Mouse (Mus musculus) gonadal fat pad, adult 2 months (tissue): ENCODE data around the gene Ccdc102a. TPM values are rescaled to one million over a fixed set of nuclear protein-coding genes. Genes with fewer than 3 reads are reported as not detected.

Source experiments
- DNase-seq: peaks from one replicate; pipeline ENCODE4 v3.0.0-alpha.2; 2012; ENCODE audit warnings: low read depth
- polyA plus RNA-seq: library from polyadenylated mRNA; depleted of rRNA; stranded (reverse); fragments of >200 nt; gene quantifications from 2 replicates; pipeline ENCODE4 v1.2.3, GENCODE M21; 2012

The Ccdc102a gene
- polyA plus RNA-seq, 1 experiment: 11.0 TPM

DNA sequence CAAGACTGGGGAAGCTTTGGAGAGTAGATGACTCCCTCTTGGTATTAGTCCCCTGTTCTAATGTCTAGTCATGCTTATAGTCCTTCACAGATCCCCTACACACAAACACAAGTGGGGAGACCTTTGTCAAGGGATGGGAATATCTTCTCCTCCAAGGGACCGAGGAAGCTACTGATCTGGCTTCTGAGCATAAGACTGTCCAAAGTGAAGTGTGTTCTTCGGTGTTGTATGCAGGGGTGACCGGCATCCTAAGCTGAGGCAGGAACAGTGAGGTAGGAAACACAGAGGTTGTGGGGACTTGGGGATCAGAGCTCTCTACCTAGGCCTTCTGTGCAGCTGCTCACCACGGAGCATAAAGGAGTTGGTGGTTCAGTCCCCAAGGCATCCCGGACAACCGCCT, 4.3 kb upstream of the Ccdc102a start:
- DNase-seq: no peak

DNA sequence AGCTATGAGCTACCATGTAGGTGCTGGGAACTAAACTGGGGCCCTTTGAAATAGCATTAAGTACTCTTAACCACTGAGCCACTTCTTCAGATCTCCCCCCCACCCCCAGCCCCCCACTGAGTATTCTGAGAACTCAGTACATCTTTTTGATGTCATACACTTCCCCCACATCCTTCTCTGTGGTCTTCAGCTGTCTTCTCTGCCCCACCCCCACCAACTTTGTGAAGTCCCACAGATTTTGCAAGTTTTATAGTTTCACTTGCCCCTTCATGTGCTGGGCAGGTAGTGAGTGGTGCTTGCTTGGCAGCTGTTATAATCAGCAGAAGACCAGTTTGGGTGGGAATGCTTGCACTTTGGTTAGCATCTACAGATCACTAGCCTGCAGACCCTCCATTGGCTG, 1.4 kb upstream of the Ccdc102a start:
- no peak for DNase-seq

DNA sequence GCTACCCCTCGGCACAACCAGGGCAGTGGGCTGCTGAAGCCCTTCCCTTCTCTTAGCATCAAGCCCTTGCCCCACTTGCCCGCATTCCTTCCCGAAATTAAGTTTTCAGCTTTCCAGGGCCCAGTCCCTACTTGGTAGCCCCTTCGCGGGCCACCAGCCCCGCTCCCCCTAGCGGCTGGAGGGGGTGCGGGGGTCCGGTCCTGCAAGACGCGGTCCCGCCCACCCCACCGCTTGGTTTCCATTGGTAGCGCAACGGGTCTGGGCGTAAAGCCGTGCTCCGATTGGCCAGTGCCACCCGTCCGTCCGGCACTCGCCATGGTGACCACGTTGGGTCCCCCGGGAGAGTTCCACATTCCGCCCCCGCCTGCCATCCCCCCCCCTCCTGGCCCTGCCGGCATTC, 546 bp downstream of the Ccdc102a start:
- DNase-seq: no peak

DNA sequence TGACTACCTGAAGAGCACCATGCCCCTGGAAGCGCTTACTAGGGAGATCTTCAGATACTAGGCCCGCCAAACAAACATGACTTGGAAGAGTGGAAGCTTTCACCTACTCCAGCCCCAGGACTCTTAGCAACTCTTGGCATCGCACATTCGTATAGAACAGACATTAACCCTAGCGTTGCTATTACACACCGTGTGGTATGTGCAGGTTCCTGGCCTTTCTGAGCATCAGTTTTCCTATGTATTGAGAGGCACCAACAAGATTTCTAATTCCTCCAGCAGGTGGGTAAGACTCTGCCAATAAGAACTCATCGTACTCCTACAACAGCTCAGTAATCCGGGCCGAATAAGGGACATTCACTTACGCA, 956 bp downstream of the Ccdc102a start:
- DNase-seq: no peak

DNA sequence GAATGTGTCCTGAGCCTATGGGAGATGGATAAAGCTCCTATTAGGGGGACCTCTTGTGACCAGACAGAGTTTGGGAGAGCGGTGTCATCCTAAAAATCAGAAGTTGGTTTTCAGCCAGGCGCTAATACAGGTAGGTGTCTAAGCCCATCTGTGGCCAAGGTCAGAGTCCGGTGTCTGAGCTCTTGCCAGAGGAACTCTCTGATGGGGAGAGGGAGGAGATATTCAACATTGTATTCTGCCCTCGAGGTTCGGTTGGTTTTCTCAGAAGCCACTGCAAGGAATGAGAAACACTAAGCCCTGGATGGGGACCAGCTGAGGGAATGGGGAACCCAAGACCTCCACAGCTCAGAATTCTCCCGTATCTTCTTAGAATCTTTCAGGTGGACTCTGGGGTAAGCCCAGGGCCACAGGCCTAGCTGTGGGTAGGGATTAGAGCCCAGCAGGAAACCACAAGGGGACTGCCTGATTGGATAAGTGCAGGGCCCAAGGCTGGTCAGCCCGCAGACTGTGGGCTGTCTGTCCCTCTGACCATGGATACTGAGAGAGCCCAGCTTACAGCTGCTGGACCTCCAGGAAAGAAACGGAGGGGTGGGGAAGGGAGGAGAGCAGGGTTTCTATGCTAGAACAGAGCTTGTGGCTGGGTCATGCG, 1.5 kb downstream of the Ccdc102a start:
- DNase-seq: no peak

DNA sequence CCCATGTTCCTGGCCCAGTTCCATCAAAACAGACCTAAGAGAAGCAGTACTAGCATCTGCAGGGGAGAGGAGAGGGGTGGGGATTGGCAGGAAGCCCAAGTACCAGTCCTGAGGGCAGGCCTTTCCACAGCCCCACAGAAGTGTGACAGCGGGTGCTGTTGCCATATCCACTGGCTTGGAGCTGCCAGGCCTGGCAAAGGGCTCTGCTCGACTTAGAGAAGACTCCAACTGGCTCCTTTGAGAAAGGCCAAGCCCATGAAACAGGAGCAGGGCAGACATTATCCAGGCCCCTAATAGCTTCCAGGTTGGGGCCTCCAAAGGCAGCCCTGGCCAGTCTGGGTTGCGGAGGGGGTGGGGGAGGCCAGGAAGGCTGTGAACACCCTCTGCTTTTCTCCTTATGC, 3.2 kb downstream of the Ccdc102a start:
- no peak for DNase-seq

DNA sequence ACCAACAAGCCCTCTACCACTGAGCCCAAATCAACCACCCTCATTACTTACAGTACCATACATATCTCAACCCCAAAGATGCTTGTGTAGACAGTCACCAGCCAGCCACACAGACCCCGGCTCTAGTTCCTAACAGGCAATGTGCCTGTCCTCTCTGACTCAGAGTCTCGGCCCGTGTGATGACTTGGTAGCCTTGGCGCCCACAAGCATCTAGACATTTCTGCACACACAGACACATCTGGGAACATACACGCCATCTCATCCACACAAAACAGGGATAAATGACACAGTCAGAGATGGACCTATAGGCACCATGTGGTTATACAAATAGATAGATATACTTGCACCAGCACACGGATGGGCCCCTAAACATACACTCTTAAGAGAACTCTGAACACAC, 3.6 kb downstream of the Ccdc102a start:
- no peak for DNase-seq

DNA sequence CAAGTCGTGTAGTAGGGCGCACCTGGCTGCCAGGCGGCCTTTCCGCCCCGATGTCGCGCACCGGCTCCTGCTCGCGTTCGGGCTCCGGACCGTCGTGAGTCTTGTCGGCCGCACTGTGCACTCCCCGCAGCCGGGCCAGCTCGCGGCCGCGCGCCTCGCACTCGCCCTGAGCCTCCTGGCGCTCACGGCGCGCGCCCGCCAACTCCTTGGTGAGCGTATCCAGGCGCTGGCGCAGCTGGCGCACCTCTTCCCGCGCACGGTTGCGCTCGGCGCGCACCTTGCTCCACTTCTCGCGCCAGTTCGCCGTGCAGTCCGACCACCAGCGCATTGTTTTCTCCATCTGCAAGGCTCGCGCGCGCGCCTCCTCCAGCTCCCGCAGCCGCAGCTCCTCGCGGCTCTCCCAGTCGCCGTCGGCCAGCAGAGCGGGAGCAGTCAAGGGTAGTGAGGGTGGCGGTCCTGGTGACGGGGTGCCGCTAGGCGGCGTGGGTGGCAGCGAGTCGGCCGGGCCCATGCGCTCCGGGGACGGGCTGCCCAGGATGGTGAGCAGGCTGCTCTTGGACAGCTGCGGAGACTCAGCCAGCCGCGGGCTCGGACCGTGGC, 4.7 kb downstream of the Ccdc102a start:
- no peak for DNase-seq

DNA sequence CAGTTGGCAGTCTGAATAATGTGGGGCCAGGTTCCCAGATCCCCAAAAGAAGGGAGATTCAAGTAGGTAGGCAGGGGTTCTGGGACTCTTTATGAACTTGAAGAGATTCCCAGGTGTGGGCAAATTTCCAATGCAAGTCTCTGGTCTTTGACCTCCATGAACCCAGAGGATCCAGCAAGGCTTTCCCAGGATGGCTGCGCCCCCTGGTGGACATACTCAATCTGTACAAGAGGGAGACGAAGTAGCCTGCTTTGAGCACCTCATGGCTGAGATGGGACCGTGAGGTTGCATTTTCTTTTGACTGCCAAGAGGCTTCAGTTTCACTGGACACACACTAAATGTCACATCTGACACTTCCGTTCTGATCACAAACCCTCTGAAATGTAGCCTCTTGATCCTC, 9.1 kb downstream of the Ccdc102a start:
- no peak for DNase-seq

DNA sequence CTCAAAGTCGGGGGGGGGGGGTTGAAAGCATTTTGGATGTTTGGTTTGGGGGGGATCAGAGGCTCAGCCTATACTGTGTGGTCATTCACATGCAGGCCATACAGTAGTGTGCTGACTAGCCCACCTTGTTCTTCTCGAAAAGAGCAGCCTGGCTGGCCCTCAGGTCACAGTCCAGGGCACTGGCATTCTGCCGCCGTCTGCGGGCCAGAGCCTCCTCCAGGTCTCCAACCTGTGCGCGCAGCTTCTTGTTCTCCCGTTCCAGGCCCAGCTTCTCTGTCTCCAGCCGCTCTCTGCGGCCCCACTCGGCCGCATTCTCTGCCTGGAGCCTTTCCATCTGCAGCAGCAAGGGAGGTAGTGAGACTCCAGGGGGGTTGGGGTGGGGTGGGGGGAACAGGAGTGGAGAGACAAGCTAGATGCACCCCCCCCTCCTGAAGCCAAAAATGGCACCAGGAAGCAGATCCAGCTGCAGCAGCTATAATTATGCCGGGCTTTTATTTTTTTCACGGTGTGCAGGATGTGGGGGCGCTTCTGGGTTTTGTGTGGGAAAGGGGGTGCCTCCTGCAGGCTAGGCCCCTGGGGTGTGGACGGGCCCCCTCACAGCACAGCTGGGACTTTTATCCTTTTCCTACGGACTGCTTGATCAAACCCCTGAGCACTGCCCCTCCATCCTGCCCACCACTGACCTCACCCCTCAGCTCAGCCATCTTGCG, 10.2 kb downstream of the Ccdc102a start:
- no peak for DNase-seq

DNA sequence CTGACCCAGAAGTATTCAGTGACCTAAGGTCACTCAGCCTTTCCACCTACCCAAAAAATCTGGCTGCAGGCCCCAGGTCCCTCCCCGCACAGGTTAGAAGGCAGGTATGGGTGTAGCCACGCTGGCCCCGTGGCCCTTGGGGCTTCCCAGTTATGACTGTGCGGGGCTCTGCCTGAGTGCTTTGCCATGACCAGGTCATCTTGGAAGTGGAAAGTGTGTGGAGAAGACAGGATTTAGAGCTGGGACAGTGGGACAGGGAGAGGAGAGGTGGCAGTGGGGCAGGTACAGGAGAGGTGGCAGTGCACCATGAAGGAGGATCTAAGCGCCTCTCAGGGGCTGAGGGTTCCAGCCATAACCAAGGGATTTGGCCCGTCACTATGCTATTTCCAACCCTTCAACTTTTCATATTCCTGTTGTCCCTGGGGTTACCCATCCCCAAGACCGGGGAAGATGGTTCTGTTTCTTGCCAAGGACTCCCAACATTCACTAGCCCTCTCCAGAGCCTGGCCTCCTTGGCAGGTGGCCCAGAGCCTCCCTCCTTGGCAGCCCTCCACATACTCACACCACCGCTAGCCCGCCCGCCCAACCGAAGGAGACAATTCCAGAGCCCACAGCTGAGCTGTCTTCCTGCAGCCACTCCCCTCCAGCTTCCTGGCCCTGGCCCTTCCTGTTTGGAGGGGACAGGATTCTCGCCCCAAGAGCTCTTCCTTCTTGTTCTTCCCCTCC, 13.3 kb downstream of the Ccdc102a start:
- DNase-seq: no peak

DNA sequence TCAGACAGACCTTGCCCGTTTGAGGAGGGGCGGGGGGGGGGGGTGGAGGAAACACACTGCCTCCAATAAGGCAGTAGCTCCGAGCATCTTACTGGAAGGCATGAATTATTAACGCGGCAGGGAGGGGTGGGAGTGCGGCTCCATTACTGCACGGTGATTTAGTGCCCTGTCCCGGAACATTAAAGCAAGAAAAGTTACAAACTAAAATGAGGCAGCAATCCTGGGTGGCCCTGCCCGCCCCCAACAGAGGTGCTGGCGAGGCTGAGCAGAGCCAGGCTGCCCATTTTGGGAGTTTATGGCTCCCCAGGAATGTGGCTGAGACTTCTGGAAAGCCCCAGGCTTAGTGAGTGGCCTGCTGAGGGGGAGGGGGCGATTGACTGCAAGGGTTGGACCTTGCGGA, 14.2 kb downstream of the Ccdc102a start:
- no peak for DNase-seq

DNA sequence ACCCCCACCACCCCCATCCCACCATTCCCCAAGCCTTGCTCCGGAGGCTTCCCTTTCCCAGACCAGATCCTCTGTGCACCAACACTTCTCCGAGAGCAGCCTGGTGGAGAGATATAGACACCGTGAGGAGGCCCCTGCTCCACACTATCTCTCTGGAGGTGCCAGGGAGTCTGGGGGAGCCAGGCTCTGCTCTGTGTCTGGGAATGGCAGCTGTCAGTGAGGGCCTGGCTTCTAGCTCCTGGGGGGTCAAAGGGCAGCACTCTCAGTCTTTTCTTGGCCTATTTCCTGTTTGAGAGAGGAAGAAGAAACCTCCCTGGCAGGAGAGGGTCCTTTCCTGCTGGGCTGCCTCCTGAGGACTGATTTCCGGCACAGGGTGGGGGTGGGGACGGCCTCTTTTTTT, 16.9 kb downstream of the Ccdc102a start:
- DNase-seq: no peak

DNA sequence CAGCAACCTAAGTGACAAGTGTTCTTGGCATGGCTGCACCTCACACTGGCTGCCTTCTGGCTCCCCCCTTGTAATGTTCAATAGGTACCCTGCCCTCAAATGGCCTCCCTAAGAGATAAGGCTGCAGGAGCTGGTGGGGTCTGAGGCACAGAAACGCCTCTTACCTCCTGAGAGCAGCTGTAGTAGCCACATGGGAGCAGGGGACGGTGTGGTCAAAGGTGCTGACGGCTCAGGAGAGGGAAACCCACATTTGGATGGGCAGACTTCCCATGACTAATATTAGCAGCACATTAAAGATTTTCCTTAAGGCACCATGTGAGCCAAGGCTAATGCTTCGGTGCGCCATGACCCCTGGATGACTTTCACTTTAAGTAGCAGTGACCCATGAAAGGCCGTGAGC, 17.3 kb downstream of the Ccdc102a start:
- no peak for DNase-seq

DNA sequence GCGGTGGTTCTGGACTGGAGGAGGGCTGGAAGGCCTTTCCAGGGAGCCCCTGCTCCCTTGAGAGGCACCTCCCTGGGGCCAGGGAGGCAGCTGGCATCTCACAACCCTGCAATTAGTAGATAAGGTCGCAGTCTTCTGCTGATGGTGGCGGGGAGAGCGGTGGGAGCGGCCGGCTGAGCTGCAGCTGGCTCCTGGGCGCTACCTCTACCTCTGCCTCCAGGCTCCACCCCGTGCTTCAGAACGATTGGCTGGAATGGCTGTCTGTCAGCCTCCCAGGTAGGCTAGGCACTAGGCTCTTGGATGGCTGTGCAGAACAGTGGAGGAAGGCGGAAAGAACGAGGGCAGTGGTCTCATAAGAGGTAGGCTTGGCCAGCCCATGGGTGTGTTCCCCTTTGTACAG, 18.6 kb downstream of the Ccdc102a start:
- no peak for DNase-seq

DNA sequence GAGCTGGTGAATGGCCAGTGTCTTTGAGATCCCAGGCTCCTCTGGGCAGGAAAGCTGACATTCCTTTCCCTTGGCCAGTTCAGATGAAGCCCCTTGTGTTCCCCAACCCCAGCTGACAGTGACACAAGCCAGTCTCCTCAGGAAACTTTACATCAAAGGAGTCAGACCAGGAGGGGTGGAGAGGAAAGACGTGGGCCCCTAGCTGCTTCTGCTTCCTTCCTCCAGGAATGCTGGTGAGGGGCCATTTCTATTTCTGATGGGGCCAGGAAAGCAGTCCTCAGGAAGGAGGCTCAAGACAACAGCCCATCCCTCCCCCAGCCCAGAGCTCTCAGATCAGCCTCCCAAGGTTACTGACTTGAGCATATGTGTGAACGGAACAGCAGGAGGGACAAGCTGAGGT, 25.0 kb downstream of the Ccdc102a start:
- DNase-seq: no peak

DNA sequence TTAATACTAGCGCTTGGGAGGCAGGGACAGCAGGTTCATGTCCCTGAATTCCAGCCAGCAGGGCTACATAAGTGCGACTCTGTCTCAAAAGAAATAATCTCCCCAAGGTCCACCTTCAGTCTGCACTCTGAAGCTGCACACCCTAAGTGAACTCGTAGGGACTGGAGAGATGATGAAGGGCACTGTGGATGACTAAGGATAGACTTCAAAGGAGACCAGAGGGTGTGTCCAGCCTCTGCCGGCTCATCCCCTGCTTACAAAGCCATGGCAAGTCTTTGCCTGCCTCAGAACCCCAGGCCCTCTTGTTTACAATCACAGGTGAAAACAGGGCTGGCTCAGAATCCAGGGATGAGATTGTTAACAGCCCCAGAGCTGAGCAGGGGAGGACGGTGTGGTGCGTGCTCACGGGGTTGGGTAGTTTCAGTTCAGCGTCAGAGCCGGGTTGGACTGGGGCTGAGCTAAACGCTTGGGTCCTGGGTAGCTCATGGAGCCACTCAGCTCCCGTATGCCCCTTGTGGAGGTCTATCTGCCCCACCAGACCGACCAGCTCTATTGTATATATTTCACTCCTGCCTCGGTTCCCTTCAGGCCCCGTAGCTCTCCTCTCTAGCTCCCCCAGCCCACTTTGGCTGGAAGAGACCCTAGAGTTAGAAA, 29.4 kb downstream of the Ccdc102a start:
- no peak for DNase-seq

DNA sequence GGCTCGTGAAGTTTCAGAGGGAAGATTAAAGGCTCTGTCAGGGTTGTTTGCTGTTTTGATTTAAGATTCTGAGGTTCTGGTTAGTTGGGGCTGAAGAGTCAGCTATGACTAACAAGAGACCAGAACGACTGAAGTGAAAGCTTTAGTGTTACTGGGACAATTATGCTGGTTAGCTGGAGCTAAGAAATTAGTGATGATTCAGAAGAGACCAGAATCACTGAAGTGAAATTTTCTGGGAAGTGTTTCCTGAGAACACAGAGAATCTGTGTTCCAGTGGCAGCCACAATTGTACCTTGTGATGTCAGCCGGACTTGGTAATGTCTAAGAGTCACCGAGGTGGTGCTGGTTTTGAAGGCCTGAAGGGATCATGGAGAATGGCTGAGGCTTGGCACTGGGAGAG, 37.2 kb downstream of the Ccdc102a start:
- no peak for DNase-seq

DNA sequence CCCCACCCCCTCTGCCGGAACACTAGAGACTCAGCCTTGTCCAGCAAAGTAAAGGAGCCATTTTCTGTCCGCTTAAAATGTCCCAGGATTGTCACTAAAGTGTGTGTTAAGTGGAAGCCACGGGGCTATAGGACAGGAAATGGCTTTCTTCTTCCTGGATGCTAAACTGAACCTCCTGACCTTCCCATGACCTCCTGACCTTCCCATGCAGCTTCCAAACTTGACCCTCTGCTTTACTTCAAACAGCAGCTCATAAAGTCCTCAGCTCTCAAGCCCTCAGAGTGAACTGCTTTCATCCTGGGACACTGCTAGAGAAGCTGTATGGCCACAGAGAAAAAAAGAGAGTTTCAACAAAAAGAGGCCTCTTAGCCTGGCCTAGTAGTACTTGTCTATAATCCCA, 41.1 kb downstream of the Ccdc102a start:
- DNase-seq: no peak

DNA sequence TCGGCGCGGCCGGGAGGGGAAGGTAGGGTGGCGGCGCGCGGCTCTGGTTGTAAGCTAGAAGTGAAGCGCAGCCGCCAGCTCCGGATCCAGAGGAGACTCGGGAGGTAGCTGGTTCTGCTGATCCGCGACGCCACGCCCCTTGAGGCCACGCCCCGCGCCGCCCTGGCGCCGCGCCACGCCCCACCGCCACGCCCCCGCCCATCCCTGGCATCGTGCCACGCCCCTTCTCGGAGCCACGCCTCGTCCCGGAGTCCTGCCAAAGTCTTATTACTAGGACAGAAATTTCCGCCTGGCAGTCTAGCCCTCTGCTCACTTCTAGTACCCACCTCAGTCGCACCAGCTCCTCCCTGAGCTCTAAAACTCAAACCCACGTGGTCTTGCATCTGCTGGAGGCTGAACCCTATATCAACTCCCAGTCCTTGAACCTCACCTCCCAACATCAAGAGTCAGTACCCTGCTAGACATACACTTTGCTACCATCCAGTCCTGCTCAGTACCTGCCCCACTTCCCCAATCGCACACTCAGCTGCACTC, 41.6 kb downstream of the Ccdc102a start, which contains the start of gene Dok4:
TSS of gene Dok4 (minus strand) at position 134 of the 534 bp plus-strand sequence.
- DNase-seq: no peak

DNA sequence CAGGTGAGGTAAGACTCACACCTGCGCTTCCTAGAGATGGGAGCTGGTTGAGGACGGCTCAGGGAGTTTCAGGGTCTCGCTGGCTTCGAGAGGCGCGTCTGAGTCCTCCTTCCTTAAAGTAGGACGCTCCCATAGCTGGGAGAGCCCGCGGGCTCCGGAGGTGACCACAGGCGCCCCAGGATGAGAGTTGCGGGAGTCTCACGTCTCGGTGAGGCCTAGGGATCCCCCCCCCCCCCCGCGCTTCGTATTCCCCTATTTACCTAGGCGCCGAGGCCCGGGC, 42.1 kb downstream of the Ccdc102a start:
- no peak for DNase-seq
